Mouse (Mus musculus): ENCODE measurements around the gene Zfp946.

Zfp946 gene

GRCm38 (mm10) chr17:22423952-22424617 lies at the start of gene Zfp946:
Gene Zfp946 (plus strand): TSS chr17:22424222.
- peak; percentile 18 to 68 for DNase-seq (ENCODE audit: low spot score in 2 of 2)

DNA sequence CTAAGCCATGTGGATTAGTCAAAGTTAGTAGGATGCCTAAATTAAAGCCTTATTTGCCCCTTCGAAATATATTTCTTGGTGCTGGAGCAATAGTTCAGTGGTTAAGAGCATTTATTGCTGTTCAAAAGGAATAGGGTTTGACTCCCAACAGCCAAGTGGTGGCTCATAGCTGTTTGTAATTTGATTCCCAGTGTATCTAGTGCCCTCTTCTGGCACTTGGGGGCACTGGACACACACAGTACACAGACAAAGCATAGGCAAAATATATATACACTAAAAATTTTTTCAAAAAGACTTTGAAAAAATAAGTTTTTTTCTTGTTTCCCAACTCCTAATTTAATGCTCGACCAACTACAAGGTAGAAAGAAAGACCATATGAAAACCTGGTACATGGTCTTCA lies 13.3 kb upstream of the Zfp946 start:
- no peak for DNase-seq (ENCODE audit: low spot score in 2 of 2)

- DNase-seq (ENCODE audit: low spot score in 2 of 2), result peak in 1 of 2 experiments; percentile 39
Observed at GRCm38 (mm10) chr17:22417510-22417909, 6.5 kb upstream of the Zfp946 start.

- peak in 1 of 2 experiments; percentile 3 for DNase-seq (ENCODE audit: low spot score in 2 of 2)
Observed at GRCm38 (mm10) chr17:22424636-22425354, 773 bp downstream of the Zfp946 start.

- DNase-seq (ENCODE audit: low spot score in 2 of 2), result no peak
Observed at GRCm38 (mm10) chr17:22447684-22448083, 23.7 kb downstream of the Zfp946 start.

- no peak for DNase-seq (ENCODE audit: low spot score in 2 of 2)
Observed at GRCm38 (mm10) chr17:22497120-22497519, 73.1 kb downstream of the Zfp946 start.

Measured in left cerebral cortex, adult 9 months (tissue).